Mouse (Mus musculus): ENCODE results near the gene Gpr26.

The Gpr26 gene

DNA sequence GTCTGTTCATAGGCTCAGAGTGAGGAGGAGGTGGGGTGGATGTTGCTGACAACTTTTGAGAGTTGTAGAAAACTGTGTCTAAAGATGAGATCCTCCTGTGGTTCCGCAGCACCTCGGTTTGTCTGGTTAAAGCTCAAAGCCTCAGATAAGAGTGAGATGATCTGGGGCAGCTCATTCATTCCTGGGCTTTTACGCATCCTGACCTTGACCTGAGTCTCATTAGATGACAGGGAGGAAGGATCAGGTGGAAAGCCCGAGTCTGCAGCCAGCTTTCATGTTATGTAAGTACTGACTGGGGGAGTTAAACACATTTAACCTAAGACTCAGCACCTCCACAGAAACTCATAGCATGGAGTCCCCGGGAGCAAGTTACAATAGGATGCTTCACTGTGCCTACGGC lies 60.4 kb downstream of the Gpr26 start:
- DNase-seq, result no peak

DNA sequence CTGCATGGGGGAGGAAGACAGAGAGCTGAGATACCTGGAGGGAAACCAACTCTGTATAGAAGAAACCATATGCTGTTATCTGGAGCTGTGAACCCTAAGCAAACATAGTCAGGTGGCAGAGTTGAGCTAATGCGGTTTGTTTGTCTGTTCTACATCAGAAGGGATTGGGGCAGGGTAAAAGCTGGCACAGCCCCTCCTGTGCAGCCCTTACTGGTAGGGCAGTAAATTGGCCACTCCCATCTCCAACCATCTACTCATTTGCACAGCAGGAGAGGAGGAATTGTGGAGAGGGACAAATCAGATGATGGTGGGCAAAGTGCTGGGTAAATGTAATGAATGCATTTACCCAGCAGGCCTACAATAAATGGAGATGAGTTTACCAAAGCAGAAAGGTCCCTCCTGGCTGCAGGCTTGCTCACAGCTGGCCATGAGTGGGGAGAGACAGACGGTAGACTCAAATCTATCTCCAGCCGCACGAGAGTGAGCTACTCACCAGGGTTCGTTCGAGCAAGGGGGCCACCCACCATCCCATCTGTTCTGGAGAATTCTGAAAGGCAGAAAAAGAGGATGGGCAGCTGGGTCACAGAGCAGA lies 65.8 kb downstream of the Gpr26 start:
- no peak for DNase-seq

Data from kidney, postnatal 36 days (tissue).